Mouse (Mus musculus) kidney, postnatal 0 days (tissue): Measurements from ENCODE around the gene Gm11437. TPM values are rescaled to one million over a fixed set of nuclear protein-coding genes. Genes with fewer than 3 reads are reported as not detected.

Experiments
- ATAC-seq: fragments of 200-750 bp; cut with Nextera tagmentation; replicated peaks from 2 replicates; pipeline ENCODE4 v1.8.0; 2017; ENCODE audit warnings: low read depth, moderate number of reproducible peaks, moderate TSS enrichment, moderate library complexity; ENCODE audit not compliant: low FRiP score
- DNase-seq: peaks from one replicate; pipeline ENCODE4 v3.0.0-alpha.2; 2016; ENCODE audit warnings: low spot score
- H3K27ac ChIP-seq: fragments of 300-500 bp; sonication (generic); 2 replicates; pipeline ENCODE4 v1.5.1; 2014; ENCODE audit warnings: mild to moderate bottlenecking
- H3K27me3 ChIP-seq: fragments of 300-500 bp; sonication (generic); 2 replicates; pipeline ENCODE4 v1.6.1; 2014; ENCODE audit warnings: low read length, mixed read lengths; ENCODE audit not compliant: insufficient read depth
- H3K36me3 ChIP-seq: fragments of 300-500 bp; sonication (generic); 2 replicates; pipeline ENCODE4 v1.6.1; 2014; ENCODE audit warnings: low read length, mixed read lengths; ENCODE audit not compliant: insufficient read depth
- H3K4me1 ChIP-seq: fragments of 300-500 bp; sonication (generic); replicated peaks from 2 replicates; pipeline ENCODE4 v1.6.1; 2014; ENCODE audit warnings: antibody characterized with exemption, low read length, mixed read lengths; ENCODE audit not compliant: insufficient read depth
- H3K4me2 ChIP-seq: fragments of 300-500 bp; sonication (generic); 2 replicates; pipeline ENCODE4 v1.6.1; 2014; ENCODE audit warnings: mild to moderate bottlenecking, low read length, moderate library complexity, mixed read lengths
- H3K4me3 ChIP-seq: fragments of 300-500 bp; sonication (generic); replicated peaks from 2 replicates; pipeline ENCODE4 v1.5.1; 2014; ENCODE audit warnings: low read depth, low read length
- H3K9ac ChIP-seq: fragments of 300-500 bp; sonication (generic); 2 replicates; pipeline ENCODE4 v1.6.1; 2014; ENCODE audit warnings: low read depth, low read length
- H3K9me3 ChIP-seq: fragments of 300-500 bp; sonication (generic); replicated peaks from 2 replicates; pipeline ENCODE4 v1.6.1; 2016; ENCODE audit warnings: low read length, inconsistent platforms, mixed read lengths
- CTCF ChIP-seq: IDR thresholded peaks from 2 replicates; pipeline ENCODE4 v1.5.1; 2016; ENCODE audit warnings: antibody characterized with exemption, low read depth, mild to moderate bottlenecking, moderate library complexity
- WGBS: fragments of 180-500 bp; shearing (Covaris S2); extraction: QIAGEN DNeasy Blood & Tissue Kit; methylation state at CpG from one replicate; pipeline ENCODE4 v1.1.7; 2014; 5-methylcytosine and 5-hydroxymethylcytosine counted together
- polyA plus RNA-seq: library from polyadenylated mRNA; unstranded; fragments of >200 nt; fragmentation: Nextera tagmentation; extraction: Ambion mirVana; gene quantifications from 2 replicates; pipeline ENCODE4 v1.2.1, GENCODE M21; 2015

The Gm11437 gene
- polyA plus RNA-seq, result not detected in 2 replicates

DNA sequence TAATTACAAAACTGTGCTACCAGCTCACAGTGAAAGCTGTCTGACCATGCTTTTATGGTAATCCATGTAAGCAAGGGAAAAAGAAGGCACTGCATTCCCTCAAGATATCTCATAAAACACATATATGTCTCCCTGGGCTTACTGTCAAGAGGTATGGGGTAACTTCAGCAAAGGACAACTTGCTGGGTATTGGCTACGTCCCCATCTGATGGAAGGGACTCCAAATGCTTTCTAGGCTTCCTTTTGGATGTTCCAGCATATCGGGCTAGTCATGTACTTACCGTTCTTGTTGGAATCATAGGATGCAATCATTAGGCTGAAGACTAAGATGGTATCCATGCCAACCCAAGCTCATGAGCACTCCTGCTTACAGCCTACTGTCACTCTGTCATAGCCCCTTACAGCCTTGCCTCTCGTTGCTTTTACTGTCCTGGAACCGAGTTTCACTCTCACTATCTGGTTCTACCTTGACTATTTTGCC lies at the start of gene Gm11437:
Gene Gm11437 (minus strand): TSS at position 431 of the 481 bp plus-strand sequence.
- ATAC-seq, result no peak
- Histone ChIP-seq H3K9me3 (no peaks in the 10 kb centered on the region), H3K4me1 (no peaks in the 10 kb centered on the region), H3K4me3 (no peak within 1 kb of the TSS), H3K27ac (no peak within 1 kb of the TSS), H3K4me2 (no peak within 1 kb of the TSS), H3K9ac (no peak within 1 kb of the TSS), H3K36me3 (no peaks in the 10 kb centered on the region), H3K27me3 (no peaks in the 10 kb centered on the region)
- 83% methylated on average over 5 of the region's 5 CpGs for WGBS
- no peak for DNase-seq
- TF ChIP-seq CTCF, result no peak

DNA sequence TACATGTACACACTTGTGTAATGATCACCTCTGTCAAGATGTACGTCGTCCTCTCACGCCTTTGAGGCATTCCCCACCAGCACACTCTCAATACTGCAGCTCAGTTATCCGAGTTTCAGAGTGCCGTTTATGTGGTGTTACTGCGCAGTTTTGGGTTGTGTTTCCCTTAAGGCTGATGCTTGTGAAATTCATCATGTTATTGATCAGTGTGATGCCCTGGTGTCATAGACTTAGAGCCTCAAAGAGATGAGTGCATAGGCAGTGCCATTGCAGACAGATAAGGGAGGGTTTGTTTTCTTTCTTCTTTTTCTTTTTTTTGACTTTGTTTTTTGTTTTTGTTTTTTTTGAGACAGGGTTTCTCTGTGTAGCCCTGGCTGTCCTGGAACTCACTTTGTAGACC lies 43.6 kb upstream of the Gm11437 start:
- DNase-seq (no peak), ATAC-seq (no peak)
- Histone ChIP-seq H3K4me2 (no peak overlapping the region), H3K4me3 (no peak overlapping the region), H3K9me3 (no peaks in the 10 kb centered on the region), H3K36me3 (no peaks in the 10 kb centered on the region), H3K9ac (no peak overlapping the region), H3K27me3 (no peaks in the 10 kb centered on the region), H3K27ac (no peak overlapping the region), H3K4me1 (no peaks in the 10 kb centered on the region)
- 92% methylated on average over 6 of the region's 6 CpGs for WGBS
- TF ChIP-seq CTCF, result no peak

DNA sequence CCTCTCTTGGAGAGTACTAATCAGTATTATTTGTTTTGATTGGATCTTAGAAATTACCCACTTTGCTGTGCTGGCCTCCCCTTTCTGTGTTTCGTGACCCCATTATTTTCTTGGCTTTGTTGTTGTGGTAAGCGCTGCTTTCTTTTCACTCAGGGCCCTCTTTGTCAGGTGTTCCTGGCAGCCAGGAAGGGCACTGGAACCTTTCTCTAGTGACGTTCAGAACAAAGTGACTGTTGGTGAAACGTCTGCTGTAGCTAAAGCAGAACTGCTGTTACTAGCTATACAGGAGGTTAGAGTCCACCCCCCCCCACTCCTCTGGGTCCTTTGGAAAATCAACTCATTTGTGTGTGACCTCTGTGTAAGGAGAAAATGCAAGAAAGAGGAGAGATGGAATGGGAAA lies 38.5 kb upstream of the Gm11437 start:
- Histone ChIP-seq H3K27me3 (no peaks in the 10 kb centered on the region), H3K4me1 (no peaks in the 10 kb centered on the region), H3K36me3 (no peaks in the 10 kb centered on the region), H3K9ac (no peak overlapping the region), H3K4me2 (no peak overlapping the region), H3K4me3 (no peak overlapping the region), H3K27ac (no peak overlapping the region), H3K9me3 (no peaks in the 10 kb centered on the region)
- WGBS, result 62% methylated on average over 4 of the region's 4 CpGs
- no peak for ATAC-seq
- DNase-seq, result no peak
- no peak for TF ChIP-seq CTCF

DNA sequence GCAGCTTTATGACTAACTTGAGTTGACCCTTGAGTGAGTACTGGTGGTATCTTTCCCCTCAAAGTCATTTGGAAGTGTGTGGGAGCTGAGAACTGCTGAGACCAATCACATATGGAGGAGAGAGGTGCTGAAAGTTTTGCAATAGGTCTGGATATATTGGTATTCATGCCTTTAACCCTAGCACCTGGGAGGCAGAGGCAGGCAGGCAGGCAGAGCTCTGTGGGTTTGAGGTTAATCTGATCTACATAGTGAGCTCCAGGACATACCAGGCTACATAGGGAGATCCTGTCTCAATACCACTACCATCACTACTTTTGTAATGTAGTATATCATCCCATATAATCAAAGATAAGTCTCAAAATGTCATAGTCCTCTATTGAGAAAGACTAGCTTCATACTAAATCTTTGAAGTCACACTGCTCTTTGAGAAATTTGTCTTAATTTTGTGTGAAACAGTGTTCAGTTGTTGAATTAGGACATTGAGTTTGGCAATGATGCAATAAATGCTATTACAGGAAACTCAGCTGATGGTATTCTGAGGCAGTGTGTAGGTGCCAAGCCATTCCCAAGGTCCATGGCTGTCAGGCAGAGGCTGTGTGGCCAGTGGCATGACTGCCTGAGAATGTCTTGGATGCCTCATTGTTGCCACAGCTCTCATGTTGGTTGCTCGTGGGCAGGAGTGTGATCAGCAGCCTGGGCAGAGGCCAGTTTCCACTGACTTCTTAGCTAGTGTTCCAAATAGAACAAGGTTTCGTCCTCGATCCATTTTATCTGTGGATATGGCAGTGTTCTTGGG lies 30.5 kb upstream of the Gm11437 start:
- H3K27me3 ChIP-seq, result no peaks in the 10 kb centered on the region
- no peaks in the 10 kb centered on the region for H3K9me3 ChIP-seq
- WGBS, result 95% methylated on average over 3 of the region's 3 CpGs
- no peaks in the 10 kb centered on the region for H3K4me1 ChIP-seq
- H3K4me2 ChIP-seq, result no peak overlapping the region
- no peak for TF ChIP-seq CTCF
- H3K36me3 ChIP-seq, result 0 out of 2 replicates have a peak, but pooled peaks cover 5% of the 10 kb centered on the region
- no peak overlapping the region for H3K4me3 ChIP-seq
- no peak for ATAC-seq
- DNase-seq, result no peak
- no peak overlapping the region for H3K9ac ChIP-seq
- H3K27ac ChIP-seq, result no peak overlapping the region

DNA sequence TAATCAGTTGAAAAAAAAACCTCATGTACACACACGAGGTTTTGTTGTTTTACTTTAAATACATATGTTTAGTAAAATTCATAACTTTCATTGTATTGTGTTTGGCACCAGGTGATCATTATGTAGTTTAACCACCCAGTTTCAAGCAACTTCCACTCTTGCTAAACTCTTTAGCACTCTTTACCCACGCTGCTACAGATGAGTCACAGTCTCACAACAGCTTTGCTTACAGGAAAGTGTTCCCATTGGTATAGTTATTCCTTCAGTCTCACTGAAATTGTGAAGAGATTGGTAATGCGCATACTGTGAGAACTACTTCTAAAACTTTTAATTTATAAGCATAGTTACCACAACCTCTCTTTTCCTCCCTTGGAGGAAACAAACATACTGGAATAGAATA lies 27.5 kb upstream of the Gm11437 start:
- no peaks in the 10 kb centered on the region for H3K9me3 ChIP-seq
- H3K9ac ChIP-seq, result no peak overlapping the region
- H3K27me3 ChIP-seq, result no peaks in the 10 kb centered on the region
- H3K4me3 ChIP-seq, result no peak overlapping the region
- ATAC-seq, result no peak
- 0 out of 2 replicates have a peak, but pooled peaks cover 5% of the 10 kb centered on the region for H3K36me3 ChIP-seq
- H3K27ac ChIP-seq, result no peak overlapping the region
- no peak overlapping the region for H3K4me2 ChIP-seq
- 92% methylated on average over 3 of the region's 3 CpGs for WGBS
- DNase-seq, result no peak
- no peak for TF ChIP-seq CTCF
- no peaks in the 10 kb centered on the region for H3K4me1 ChIP-seq

DNA sequence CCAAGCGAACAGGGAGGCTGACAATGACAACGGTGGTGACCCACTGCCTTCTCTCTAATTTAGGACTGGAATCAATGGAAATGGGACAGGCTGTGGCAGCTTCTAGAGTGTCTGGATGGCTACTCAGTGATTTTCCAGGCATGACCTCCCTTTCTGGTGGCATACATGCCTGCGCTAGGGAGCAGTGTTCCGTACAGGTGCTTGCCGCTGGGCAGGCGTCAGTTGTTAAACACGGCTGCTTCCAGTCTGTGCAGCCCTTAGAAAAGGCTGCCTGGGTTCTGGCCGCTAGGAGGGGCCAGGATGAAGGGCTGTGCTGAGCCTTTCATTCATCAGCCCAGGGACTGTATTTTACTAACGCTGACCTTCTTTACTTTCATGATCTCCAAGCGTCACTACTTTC lies 26.0 kb upstream of the Gm11437 start:
- no peak overlapping the region for H3K4me3 ChIP-seq
- 0 out of 2 replicates have a peak overlapping the region, but pooled peaks have one; percentile 19 for H3K4me2 ChIP-seq
- no peak overlapping the region for H3K9ac ChIP-seq
- 0 out of 2 replicates have a peak, but pooled peaks cover 5% of the 10 kb centered on the region for H3K36me3 ChIP-seq
- ATAC-seq (peak; percentile 52), DNase-seq (peak; percentile 72)
- no peak overlapping the region for H3K27ac ChIP-seq
- H3K9me3 ChIP-seq, result no peaks in the 10 kb centered on the region
- peak; percentile 62 for TF ChIP-seq CTCF
- WGBS, result 31% methylated on average over 10 of the region's 10 CpGs
- H3K27me3 ChIP-seq, result no peaks in the 10 kb centered on the region
- H3K4me1 ChIP-seq, result no peaks in the 10 kb centered on the region
